29 mouse cellular contexts compared by ENCODE assay signal in the genomic region with DNA sequence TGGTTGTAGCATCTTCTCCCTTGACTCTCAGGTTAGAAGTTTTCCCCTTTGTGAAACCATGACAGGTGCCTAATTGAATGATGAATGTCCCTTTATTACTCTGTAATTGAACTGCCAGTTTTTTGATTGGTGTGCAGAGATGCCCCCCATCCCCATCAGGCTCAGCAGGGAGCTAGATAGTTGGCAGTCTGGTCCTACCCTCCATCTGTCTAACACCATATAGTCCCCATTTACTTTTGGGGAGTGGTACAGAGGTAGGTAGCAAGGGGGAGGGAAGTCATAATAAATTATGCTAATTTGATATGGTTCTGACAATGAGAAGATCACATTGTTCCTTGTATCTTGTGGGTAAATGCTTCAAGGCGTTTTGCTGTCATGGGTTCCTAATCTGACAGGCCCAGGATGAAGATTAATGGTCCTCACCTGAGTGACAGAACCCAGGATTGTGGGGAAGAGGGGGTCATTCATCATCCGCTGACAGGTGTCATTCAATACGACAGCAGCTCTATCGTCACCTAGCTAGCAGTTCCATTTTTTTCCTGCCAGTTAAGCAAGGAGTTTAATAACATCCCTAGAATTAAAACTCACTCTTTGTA.
DNase-seq lines count a peak whose midpoint lies in the region; ATAC-seq and TF ChIP-seq lines count a peak whose summit lies in the region.
"Had no signal": no experiment of that assay in that cellular context is flagged by ENCODE, and none has a peak within 500 bp of the region (broad histone marks: within the 10 kb centered on the region; RNA-seq: fewer than 3 reads in every experiment).

No protein-coding gene starts in this region.

- ATAC-seq in forebrain, embryonic 14.5 days: no peak
- no peak for ATAC-seq in forebrain, postnatal 0 days
- ATAC-seq in hindbrain, embryonic 13.5 days (ENCODE audit: low FRiP score): peak; percentile 93
- ATAC-seq: CD4-positive, CD25-positive, alpha-beta regulatory T cell, adult 4 months; midbrain, embryonic 15.5 days had no signal

- H3K9ac ChIP-seq in forebrain, embryonic 14.5 days (ENCODE audit: low read length): no peak overlapping the region
- H3K9ac ChIP-seq in forebrain, postnatal 0 days: no peak overlapping the region
- no peak overlapping the region for H3K9ac ChIP-seq in hindbrain, embryonic 13.5 days
- H3K9ac ChIP-seq: liver, embryonic 14.5 days; midbrain, embryonic 15.5 days had no signal

- no peaks in the 10 kb centered on the region for H3K36me3 ChIP-seq in forebrain, embryonic 14.5 days (ENCODE audit: control insufficient read depth, insufficient read depth, low read length)
- H3K36me3 ChIP-seq in forebrain, embryonic 10.5 days (replicated peaks): no peaks in the 10 kb centered on the region
- no peaks in the 10 kb centered on the region for H3K36me3 ChIP-seq in forebrain, postnatal 0 days (ENCODE audit: insufficient read depth)
- H3K36me3 ChIP-seq in hindbrain, embryonic 13.5 days: no peaks in the 10 kb centered on the region
- H3K36me3 ChIP-seq: heart, embryonic 10.5 days; midbrain, embryonic 15.5 days had no signal

- no peak overlapping the region for H3K4me3 ChIP-seq in forebrain, embryonic 14.5 days (ENCODE audit: low read depth, low read length)
- H3K4me3 ChIP-seq in forebrain, embryonic 10.5 days: no peak overlapping the region
- H3K4me3 ChIP-seq in forebrain, postnatal 0 days (ENCODE audit: low read depth, low read length): no peak overlapping the region
- H3K4me3 ChIP-seq in hindbrain, embryonic 13.5 days: no peak overlapping the region
- H3K4me3 ChIP-seq: erythroblast, embryonic 14.5 days; heart, embryonic 10.5 days; midbrain, embryonic 15.5 days had no signal

- H3K4me2 ChIP-seq in forebrain, embryonic 14.5 days (ENCODE audit: low read length): no peak overlapping the region
- H3K4me2 ChIP-seq in forebrain, postnatal 0 days (ENCODE audit: low read depth): no peak overlapping the region
- no peak overlapping the region for H3K4me2 ChIP-seq in hindbrain, embryonic 13.5 days
- H3K4me2 ChIP-seq: midbrain, embryonic 15.5 days had no signal

- no peaks in the 10 kb centered on the region for H3K27me3 ChIP-seq in forebrain, embryonic 14.5 days (replicated peaks; ENCODE audit: control insufficient read depth, insufficient read depth, low read length)
- H3K27me3 ChIP-seq in forebrain, embryonic 10.5 days (ENCODE audit: poor library complexity, severe bottlenecking): no peaks in the 10 kb centered on the region
- H3K27me3 ChIP-seq in forebrain, postnatal 0 days (ENCODE audit: insufficient read depth, low read length): no peaks in the 10 kb centered on the region
- H3K27me3 ChIP-seq in hindbrain, embryonic 13.5 days: no peaks in the 10 kb centered on the region
- H3K27me3 ChIP-seq: midbrain, embryonic 15.5 days had no signal

- no peaks in the 10 kb centered on the region for H3K4me1 ChIP-seq in forebrain, embryonic 14.5 days (ENCODE audit: control insufficient read depth, insufficient read depth, low read length)
- no peaks in the 10 kb centered on the region for H3K4me1 ChIP-seq in forebrain, embryonic 10.5 days
- H3K4me1 ChIP-seq in forebrain, postnatal 0 days (ENCODE audit: insufficient read depth): no peaks in the 10 kb centered on the region
- peaks cover 6% of the 10 kb centered on the region; the same call in 1 of the 2 replicates for H3K4me1 ChIP-seq in hindbrain, embryonic 13.5 days (replicated peaks)
- H3K4me1 ChIP-seq: heart, embryonic 10.5 days; midbrain, embryonic 15.5 days had no signal

- peak; percentile 2 for DNase-seq in forebrain, embryonic 14.5 days (ENCODE audit: low spot score)
- no peak for DNase-seq in forebrain, embryonic 10.5 days (ENCODE audit: extremely low spot score, low spot score)
- DNase-seq in forebrain, postnatal 0 days: peak; percentile 18
- DNase-seq in urinary bladder, adult 2 months (ENCODE audit: low spot score): no peak
- no peak for DNase-seq in layer of hippocampus, postnatal 14 days (ENCODE audit: low spot score in 2 of 2)
- no peak for DNase-seq in testis, postnatal 14 days (ENCODE audit: low spot score)
- DNase-seq: adrenal gland, postnatal 14 days; cerebellum, adult 11-12 months; cerebellum, adult 9-11 months; gastrocnemius, postnatal 14 days; heart, adult 11 months; heart, postnatal 4 days; kidney, adult 8-10 months; kidney, postnatal 4 days; layer of hippocampus, postnatal 36 days; liver; lung, adult 2 months; lung, postnatal 10 days; spleen, adult 18-20 months; thymus, adult 18-20 months; thymus, postnatal 25 days had no signal

- WGBS in forebrain, embryonic 14.5 days: 85% methylated on average over 4 of the region's 4 CpGs
- 87% methylated on average over 4 of the region's 4 CpGs for WGBS in forebrain, embryonic 10.5 days
- 78% methylated on average over 4 of the region's 4 CpGs for WGBS in forebrain, postnatal 0 days
- 54% methylated on average over 4 of the region's 4 CpGs for WGBS in hindbrain, embryonic 13.5 days

- no peak overlapping the region for H3K27ac ChIP-seq in forebrain, embryonic 14.5 days (ENCODE audit: low read depth, low read length)
- H3K27ac ChIP-seq in forebrain, embryonic 10.5 days: no peak overlapping the region
- H3K27ac ChIP-seq in forebrain, postnatal 0 days (ENCODE audit: low read depth, low read length): no peak overlapping the region
- 0 out of 2 replicates have a peak overlapping the region, but pooled peaks have one; percentile 8 for H3K27ac ChIP-seq in hindbrain, embryonic 13.5 days
- H3K27ac ChIP-seq: heart, embryonic 10.5 days; kidney, postnatal 0 days; liver, embryonic 14.5 days; macrophage; midbrain, embryonic 15.5 days had no signal

- no peaks in the 10 kb centered on the region for H3K9me3 ChIP-seq in forebrain, embryonic 14.5 days (replicated peaks; ENCODE audit: control insufficient read depth, low read length)
- H3K9me3 ChIP-seq in forebrain, embryonic 10.5 days: no peaks in the 10 kb centered on the region
- no peaks in the 10 kb centered on the region for H3K9me3 ChIP-seq in forebrain, postnatal 0 days (ENCODE audit: low read length)
- no peaks in the 10 kb centered on the region for H3K9me3 ChIP-seq in hindbrain, embryonic 13.5 days
- H3K9me3 ChIP-seq: heart, embryonic 10.5 days; midbrain, embryonic 15.5 days had no signal

- no peak for TF ChIP-seq CTCF in forebrain, postnatal 0 days (IDR thresholded peaks at IDR 0.05; ENCODE audit: low read depth)

Comparison
In these comparisons a context has a peak if more than half of its experiments do, and no peak if none do; other contexts are left out.
1. DNase-seq: peak in forebrain, embryonic 14.5 days (single experiment) and forebrain, postnatal 0 days (single experiment); none in forebrain, embryonic 10.5 days (single experiment), urinary bladder, adult 2 months (single experiment), layer of hippocampus, postnatal 14 days (0 of 2) and testis, postnatal 14 days (single experiment).